Mouse (Mus musculus) forebrain, embryonic 13.5 days (tissue): Measurements from ENCODE around the gene Gm10985. TPM values are rescaled to one million over a fixed set of nuclear protein-coding genes. Genes with fewer than 3 reads are reported as not detected.

Experiments used
- ATAC-seq: fragments of 200-750 bp; cut with Nextera tagmentation; 2 replicates; pipeline ENCODE4 v1.8.0; 2017
- H3K27ac ChIP-seq: fragments of 300-500 bp; sonication (generic); 2 replicates; pipeline ENCODE4 v1.5.1; 2015; ENCODE audit warnings: inconsistent platforms, mild to moderate bottlenecking, moderate library complexity
- H3K27me3 ChIP-seq: fragments of 300-500 bp; sonication (generic); 2 replicates; pipeline ENCODE4 v1.6.1; 2015; ENCODE audit warnings: mild to moderate bottlenecking, inconsistent platforms
- H3K36me3 ChIP-seq: fragments of 300-500 bp; sonication (generic); 2 replicates; pipeline ENCODE4 v1.6.1; 2015; ENCODE audit warnings: mild to moderate bottlenecking, inconsistent platforms; ENCODE audit not compliant: poor library complexity, severe bottlenecking
- H3K4me1 ChIP-seq: fragments of 300-500 bp; sonication (generic); 2 replicates; pipeline ENCODE4 v1.6.1; 2015; ENCODE audit warnings: inconsistent platforms
- H3K4me2 ChIP-seq: fragments of 300-500 bp; sonication (generic); 2 replicates; pipeline ENCODE4 v1.6.1; 2015; ENCODE audit warnings: inconsistent platforms, mild to moderate bottlenecking, moderate library complexity
- H3K4me3 ChIP-seq: fragments of 300-500 bp; sonication (generic); 2 replicates; pipeline ENCODE4 v1.5.1; 2015; ENCODE audit warnings: mild to moderate bottlenecking, inconsistent platforms
- H3K9ac ChIP-seq: fragments of 300-500 bp; sonication (generic); 2 replicates; pipeline ENCODE4 v1.6.1; 2015; ENCODE audit warnings: mild to moderate bottlenecking, inconsistent platforms
- H3K9me3 ChIP-seq: fragments of 300-500 bp; sonication (generic); replicated peaks from 2 replicates; pipeline ENCODE4 v1.6.1; 2016; ENCODE audit warnings: inconsistent platforms
- WGBS: fragments of 180-500 bp; shearing (Covaris S2); methylation state at CpG from one replicate; pipeline ENCODE4 v1.1.7; 2015; 5-methylcytosine and 5-hydroxymethylcytosine counted together
- polyA plus RNA-seq: library from polyadenylated mRNA; unstranded; fragments of >200 nt; fragmentation: Nextera tagmentation; extraction: Ambion mirVana; gene quantifications from 2 replicates; pipeline ENCODE4 v1.2.1, GENCODE M21; 2015

Gene Gm10985
- polyA plus RNA-seq, 1 experiment from 2014 or later, result not detected

GRCm38 (mm10) chr3:53869263-53869662 lies 24.4 kb downstream of the Gm10985 start:
- Histone ChIP-seq H3K4me2 (no peak overlapping the region), H3K4me1 (peaks cover 8% of the 10 kb centered on the region; the same call in 1 of the 2 replicates), H3K9me3 (no peaks in the 10 kb centered on the region), H3K36me3 (no peaks in the 10 kb centered on the region), H3K27ac (no peak overlapping the region; the same call in 1 of the 2 replicates), H3K9ac (no peak overlapping the region), H3K4me3 (no peak overlapping the region), H3K27me3 (0 out of 2 replicates have a peak, but pooled peaks cover 6% of the 10 kb centered on the region)
- 0% methylated on average over 1 of the region's 1 CpGs for WGBS
- peak; percentile 53; the same call in 1 of the 2 replicates for ATAC-seq

DNA sequence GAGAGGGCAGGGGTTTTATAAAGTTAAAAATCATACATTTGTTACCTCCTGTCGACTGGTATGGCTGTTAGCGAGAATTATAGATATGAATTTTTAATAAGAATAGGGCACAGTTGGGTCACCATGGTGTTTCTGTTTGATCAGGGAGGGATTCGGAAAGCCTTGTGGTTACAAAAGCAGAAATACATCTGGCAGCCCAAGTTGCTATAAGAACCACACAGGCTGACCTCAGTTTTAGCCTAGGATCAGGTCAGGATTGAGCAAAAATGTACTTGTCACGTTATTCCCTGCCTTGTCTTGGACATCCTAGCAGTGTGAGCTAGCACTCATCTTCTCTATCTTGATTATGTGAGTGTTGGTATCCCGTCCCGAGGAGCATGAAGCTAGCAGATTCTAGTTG lies 25.6 kb downstream of the Gm10985 start:
- no peaks in the 10 kb centered on the region for H3K36me3 ChIP-seq
- 0 out of 2 replicates have a peak, but pooled peaks cover 6% of the 10 kb centered on the region for H3K27me3 ChIP-seq
- no peak overlapping the region for H3K27ac ChIP-seq
- no peak overlapping the region for H3K4me3 ChIP-seq
- no peaks in the 10 kb centered on the region for H3K9me3 ChIP-seq
- H3K4me2 ChIP-seq, result no peak overlapping the region
- ATAC-seq, result no peak
- no peak overlapping the region for H3K9ac ChIP-seq
- WGBS, result 80% methylated on average over 6 of the region's 6 CpGs
- H3K4me1 ChIP-seq, result peaks cover 8% of the 10 kb centered on the region; the same call in 1 of the 2 replicates

DNA sequence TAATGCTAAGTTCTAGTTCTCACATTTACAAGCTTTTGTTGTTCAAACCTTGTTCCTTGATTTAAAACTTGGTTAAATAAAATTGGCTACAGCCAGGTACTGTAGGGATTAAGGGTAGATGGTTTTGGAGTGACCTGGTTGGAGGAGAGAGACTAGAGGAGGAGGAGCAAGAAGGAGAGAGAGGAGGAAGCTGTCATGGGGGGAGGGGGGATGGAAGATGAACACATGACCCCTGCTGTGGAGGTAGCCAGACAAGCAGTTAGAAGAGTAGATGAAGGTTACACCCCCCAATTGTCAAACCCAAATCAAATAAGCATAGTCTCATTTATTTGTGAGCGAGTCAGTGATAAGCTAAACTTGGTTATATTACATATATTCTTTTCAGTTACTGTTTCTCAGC lies 26.7 kb downstream of the Gm10985 start:
- no peak overlapping the region for H3K4me3 ChIP-seq
- H3K4me2 ChIP-seq, result no peak overlapping the region
- 90% methylated on average over 1 of the region's 1 CpGs for WGBS
- H3K9me3 ChIP-seq, result no peaks in the 10 kb centered on the region
- peaks cover 8% of the 10 kb centered on the region; the same call in 1 of the 2 replicates for H3K4me1 ChIP-seq
- H3K27me3 ChIP-seq, result 0 out of 2 replicates have a peak, but pooled peaks cover 6% of the 10 kb centered on the region
- H3K9ac ChIP-seq, result no peak overlapping the region
- no peaks in the 10 kb centered on the region for H3K36me3 ChIP-seq
- no peak overlapping the region for H3K27ac ChIP-seq
- ATAC-seq, result no peak

DNA sequence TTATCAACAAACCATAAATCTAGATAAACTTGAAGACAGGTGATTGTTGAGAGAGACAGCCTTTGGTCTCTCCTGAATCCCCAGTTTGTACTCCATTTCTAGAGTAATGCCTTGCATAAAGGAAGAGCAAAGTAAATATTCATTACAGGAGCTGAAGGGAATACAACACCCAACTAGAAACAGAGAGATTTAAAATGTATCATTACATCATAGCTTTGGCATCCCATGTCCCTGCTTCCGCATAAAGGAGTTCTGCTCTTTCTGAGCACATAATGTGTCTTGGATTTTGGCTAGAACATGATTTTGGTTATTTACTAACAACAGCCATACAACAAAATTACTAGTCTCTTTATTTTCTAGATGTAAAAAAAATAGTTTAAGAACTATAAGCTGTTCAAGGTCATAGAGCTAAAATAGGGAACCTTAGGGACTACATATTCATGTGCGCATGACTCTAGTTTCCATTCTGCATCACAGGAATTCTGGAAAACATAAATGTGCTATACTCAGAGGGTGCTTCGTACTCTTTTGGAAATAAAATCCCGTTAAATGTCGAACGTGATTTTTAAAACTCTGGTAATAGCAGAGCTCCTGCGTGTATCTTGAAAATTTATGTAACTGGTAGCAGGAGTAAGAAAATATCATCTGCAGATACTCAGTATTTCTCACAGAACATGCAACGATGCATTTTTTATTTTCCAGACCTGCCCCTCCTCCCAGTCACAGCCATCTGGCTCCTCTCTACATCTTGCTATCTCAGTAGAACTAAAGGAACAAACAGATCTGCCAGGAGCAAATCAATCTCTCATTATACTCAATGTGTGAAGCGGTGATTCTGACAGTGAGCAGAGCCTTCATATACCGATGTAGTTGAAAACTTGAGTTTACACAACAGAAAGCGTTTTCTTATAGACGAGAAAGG lies 46.0 kb downstream of the Gm10985 start:
- no peak overlapping the region for H3K4me2 ChIP-seq
- no peaks in the 10 kb centered on the region for H3K27me3 ChIP-seq
- no peak overlapping the region for H3K27ac ChIP-seq
- ATAC-seq, result peak; percentile 73; the same call in 1 of the 2 replicates
- no peaks in the 10 kb centered on the region for H3K36me3 ChIP-seq
- no peak overlapping the region for H3K4me3 ChIP-seq
- WGBS, result 80% methylated on average over 12 of the region's 12 CpGs
- no peaks in the 10 kb centered on the region for H3K4me1 ChIP-seq
- no peaks in the 10 kb centered on the region for H3K9me3 ChIP-seq
- no peak overlapping the region for H3K9ac ChIP-seq

Other genes with a start within 250 kb of the Gm10985 start
- gene Frem2, start 187.7 kb upstream of the Gm10985 start, polyA plus RNA-seq, result 0.62 and 0.86 TPM in 2 replicates
- gene Ufm1, start 18.7 kb downstream of the Gm10985 start, polyA plus RNA-seq, result 109 and 113 TPM in 2 replicates